Mouse (Mus musculus): ENCODE measurements around the gene Rps18. TPM values are rescaled to one million over a fixed set of nuclear protein-coding genes. Genes with fewer than 3 reads are reported as not detected.
"Not testable (repeated sequence)": the region's sequence is repeated elsewhere in the genome, so short reads cannot be mapped to it uniquely, and the experiment has no call there.

Rps18 gene
- total and polyA plus RNA-seq, 3 experiments, result 194 to 420 (median 364) TPM

- intact Hi-C loops (cut with DNase I), result no loop called here
- H3K9ac ChIP-seq (ENCODE audit: low read depth, low read length), result peak overlapping the region; percentile 82
- no peak for DNase-seq
- H3K36me3 ChIP-seq (ENCODE audit: control insufficient read depth, insufficient read depth, low read length), result peaks cover 3% of the 10 kb centered on the region; the same call in 1 of the 2 replicates
- H3K79me2 ChIP-seq (replicated peaks; ENCODE audit: control insufficient read depth, insufficient read depth, low read length), result no peaks in the 10 kb centered on the region
- no peak for TF ChIP-seq POLR2A (IDR thresholded peaks at IDR 0.05; ENCODE audit: insufficient read depth, low read depth, low read length)
- no peak for TF ChIP-seq CTCF (IDR thresholded peaks at IDR 0.05)
- TF ChIP-seq EP300 (IDR thresholded peaks at IDR 0.05; ENCODE audit: insufficient read depth, low read depth, low read length), result no peak
- peak overlapping the region; percentile 94 for H3K27ac ChIP-seq
- peak overlapping the region; percentile 99 for H3K4me3 ChIP-seq
- 6% methylated on average over 10 of the region's 10 CpGs for WGBS
- peaks cover 4% of the 10 kb centered on the region; the same call in 1 of the 2 replicates for H3K4me1 ChIP-seq (ENCODE audit: control insufficient read depth, insufficient read depth, low read length)
- H3K27me3 ChIP-seq (ENCODE audit: control insufficient read depth, insufficient read depth, low read length), result no peaks in the 10 kb centered on the region
These were observed 535 bp upstream of the Rps18 start for GRCm38 (mm10) chr17:33956336-33956735.

- Histone ChIP-seq H3K9ac (ENCODE audit: low read depth, low read length) (peak overlapping the region; percentile 86), H3K27me3 (ENCODE audit: control insufficient read depth, insufficient read depth, low read length) (no peaks in the 10 kb centered on the region), H3K4me3 (peak overlapping the region; percentile 99), H3K4me1 (ENCODE audit: control insufficient read depth, insufficient read depth, low read length) (peaks cover 7% of the 10 kb centered on the region), H3K36me3 (ENCODE audit: control insufficient read depth, insufficient read depth, low read length) (peaks cover 3% of the 10 kb centered on the region; the same call in 1 of the 2 replicates), H3K27ac (peak overlapping the region; percentile 94), H3K79me2 (replicated peaks; ENCODE audit: control insufficient read depth, insufficient read depth, low read length) (no peaks in the 10 kb centered on the region)
- DNase-seq, result peak in 1 of 2 experiments; percentile 16
- intact Hi-C loops (cut with DNase I), result loop anchor here (1.0 to 2.0 kb wide), 2 partner anchors 15 to 72 kb away; partner anchors contain the start of genes Pfdn6 and Wdr46
- under 1% methylated on average over 33 of the region's 33 CpGs for WGBS
- TF ChIP-seq CTCF (IDR thresholded peaks at IDR 0.05), result no peak
- TF ChIP-seq POLR2A (IDR thresholded peaks at IDR 0.05; ENCODE audit: insufficient read depth, low read depth, low read length), result no peak
- TF ChIP-seq EP300 (IDR thresholded peaks at IDR 0.05; ENCODE audit: insufficient read depth, low read depth, low read length), result no peak
These were observed 901 bp downstream of the Rps18 start for GRCm38 (mm10) chr17:33954646-33955554.

DNA sequence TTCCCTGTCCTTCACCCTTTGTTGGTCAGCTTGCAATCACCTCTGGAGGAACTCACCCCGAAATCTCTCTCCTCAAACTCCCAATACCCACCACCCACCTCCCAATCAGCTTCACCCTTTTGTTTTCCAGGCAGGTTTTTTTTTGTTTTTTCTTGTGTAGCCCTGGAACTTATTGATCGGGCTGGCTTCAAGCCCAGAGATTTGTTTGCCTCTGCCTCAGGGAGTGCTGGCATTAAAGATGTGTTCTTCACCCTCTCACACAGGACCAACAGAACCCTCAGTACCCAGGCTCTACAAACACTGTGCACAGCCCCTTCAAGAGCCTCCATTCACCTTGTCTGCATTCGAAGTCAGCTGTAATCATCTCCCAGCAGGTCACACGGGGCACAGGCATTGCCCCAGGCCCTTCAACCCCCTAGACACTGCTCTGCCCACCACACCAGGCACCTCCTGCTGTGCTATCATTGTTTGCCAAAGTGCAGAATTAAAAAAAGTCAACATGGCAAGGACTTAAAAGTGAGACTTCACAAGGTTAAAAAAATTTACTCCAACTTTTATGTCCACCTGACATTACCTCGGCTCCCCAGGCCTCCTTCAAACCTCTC is 1.7 kb downstream of the Rps18 start:
- Histone ChIP-seq H3K4me3 (no peak overlapping the region), H3K36me3 (ENCODE audit: control insufficient read depth, insufficient read depth, low read length) (peaks cover 3% of the 10 kb centered on the region; the same call in 1 of the 2 replicates), H3K27ac (no peak overlapping the region; the same call in 1 of the 2 replicates), H3K4me1 (ENCODE audit: control insufficient read depth, insufficient read depth, low read length) (peaks cover 7% of the 10 kb centered on the region), H3K9ac (ENCODE audit: low read depth, low read length) (peak overlapping the region; percentile 19), H3K27me3 (ENCODE audit: control insufficient read depth, insufficient read depth, low read length) (no peaks in the 10 kb centered on the region), H3K79me2 (replicated peaks; ENCODE audit: control insufficient read depth, insufficient read depth, low read length) (no peaks in the 10 kb centered on the region)
- intact Hi-C loops (cut with DNase I), result loop anchor here (2.0 kb wide), 1 partner anchor 73 kb away; no protein-coding TSS in a partner anchor
- TF ChIP-seq POLR2A (IDR thresholded peaks at IDR 0.05; ENCODE audit: insufficient read depth, low read depth, low read length), result no peak
- TF ChIP-seq EP300 (IDR thresholded peaks at IDR 0.05; ENCODE audit: insufficient read depth, low read depth, low read length), result no peak
- no peak for TF ChIP-seq CTCF (IDR thresholded peaks at IDR 0.05)
- WGBS, result 36% methylated on average over 5 of the region's 5 CpGs
- no peak for DNase-seq

GRCm38 (mm10) chr17:33953310-33953709 is 2.5 kb downstream of the Rps18 start:
- Histone ChIP-seq H3K9ac (ENCODE audit: low read depth, low read length) (no peak overlapping the region), H3K36me3 (ENCODE audit: control insufficient read depth, insufficient read depth, low read length) (peaks cover 3% of the 10 kb centered on the region; the same call in 1 of the 2 replicates), H3K4me3 (no peak overlapping the region), H3K27me3 (ENCODE audit: control insufficient read depth, insufficient read depth, low read length) (no peaks in the 10 kb centered on the region), H3K79me2 (replicated peaks; ENCODE audit: control insufficient read depth, insufficient read depth, low read length) (no peaks in the 10 kb centered on the region), H3K4me1 (ENCODE audit: control insufficient read depth, insufficient read depth, low read length) (peaks cover 7% of the 10 kb centered on the region), H3K27ac (no peak overlapping the region)
- intact Hi-C loops (cut with DNase I), result no loop called here
- 71% methylated on average over 3 of the region's 3 CpGs for WGBS
- TF ChIP-seq CTCF (IDR thresholded peaks at IDR 0.05) (no peak), EP300 (IDR thresholded peaks at IDR 0.05; ENCODE audit: insufficient read depth, low read depth, low read length) (no peak), POLR2A (IDR thresholded peaks at IDR 0.05; ENCODE audit: insufficient read depth, low read depth, low read length) (no peak)
- no peak for DNase-seq

GRCm38 (mm10) chr17:33952879-33953278 is 2.9 kb downstream of the Rps18 start:
- no peaks in the 10 kb centered on the region for H3K27me3 ChIP-seq (ENCODE audit: control insufficient read depth, insufficient read depth, low read length)
- no peak overlapping the region for H3K4me3 ChIP-seq
- TF ChIP-seq EP300 (IDR thresholded peaks at IDR 0.05; ENCODE audit: insufficient read depth, low read depth, low read length) (no peak), CTCF (IDR thresholded peaks at IDR 0.05) (no peak), POLR2A (IDR thresholded peaks at IDR 0.05; ENCODE audit: insufficient read depth, low read depth, low read length) (no peak)
- intact Hi-C loops (cut with DNase I), result no loop called here
- H3K4me1 ChIP-seq (ENCODE audit: control insufficient read depth, insufficient read depth, low read length), result peaks cover 7% of the 10 kb centered on the region
- no peaks in the 10 kb centered on the region for H3K79me2 ChIP-seq (replicated peaks; ENCODE audit: control insufficient read depth, insufficient read depth, low read length)
- no peak overlapping the region for H3K27ac ChIP-seq
- H3K36me3 ChIP-seq (ENCODE audit: control insufficient read depth, insufficient read depth, low read length), result peaks cover 3% of the 10 kb centered on the region; the same call in 1 of the 2 replicates
- H3K9ac ChIP-seq (ENCODE audit: low read depth, low read length), result no peak overlapping the region
- DNase-seq, result no peak
- WGBS, result 80% methylated on average over 4 of the region's 4 CpGs

DNA sequence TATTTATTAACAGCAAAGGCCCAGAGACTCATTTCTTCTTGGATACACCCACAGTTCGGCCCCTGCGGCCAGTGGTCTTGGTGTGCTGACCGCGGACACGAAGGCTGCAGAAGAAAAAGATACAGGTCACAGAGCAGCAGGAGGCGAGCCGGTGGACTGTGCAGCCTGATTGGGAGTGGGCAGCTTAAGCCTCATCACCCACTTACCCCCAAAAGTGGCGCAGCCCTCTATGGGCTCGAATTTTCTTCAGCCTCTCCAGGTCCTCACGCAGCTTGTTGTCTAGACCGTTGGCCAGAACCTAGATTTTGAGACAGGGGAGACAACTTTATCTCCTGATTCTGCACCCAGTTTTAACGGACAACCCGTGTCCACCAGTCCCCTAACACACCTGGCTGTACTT is 3.8 kb downstream of the Rps18 start:
- H3K27ac ChIP-seq; H3K4me3 ChIP-seq; H3K9ac ChIP-seq (ENCODE audit: low read depth, low read length); H3K36me3 ChIP-seq (ENCODE audit: control insufficient read depth, insufficient read depth, low read length); intact Hi-C loops (cut with DNase I); H3K4me1 ChIP-seq (ENCODE audit: control insufficient read depth, insufficient read depth, low read length); H3K27me3 ChIP-seq (ENCODE audit: control insufficient read depth, insufficient read depth, low read length); H3K79me2 ChIP-seq (replicated peaks; ENCODE audit: control insufficient read depth, insufficient read depth, low read length): not testable (repeated sequence)
- peak in 1 of 2 experiments; percentile 21 for DNase-seq
- WGBS, result 82% methylated on average over 13 of the region's 13 CpGs
